Mouse (Mus musculus) erythroblast, embryonic 14.5 days (primary cell): ENCODE measurements around the gene Cd2bp2. TPM values are rescaled to one million over a fixed set of nuclear protein-coding genes. Genes with fewer than 3 reads are reported as not detected.

Source experiments
- H3K27me3 ChIP-seq: 2 replicates; pipeline ENCODE4 v1.6.1; 2012; ENCODE audit warnings: inconsistent platforms; ENCODE audit not compliant: control insufficient read depth
- H3K36me3 ChIP-seq: 2 replicates; pipeline ENCODE4 v1.6.1; 2012; ENCODE audit warnings: mild to moderate bottlenecking, inconsistent platforms; ENCODE audit not compliant: control insufficient read depth
- H3K4me1 ChIP-seq: 2 replicates; pipeline ENCODE4 v1.6.1; 2012; ENCODE audit warnings: inconsistent platforms; ENCODE audit not compliant: control insufficient read depth
- H3K4me3 ChIP-seq: replicated peaks from 2 replicates; pipeline ENCODE3; 2012; ENCODE audit warnings: moderate library complexity, mild to moderate bottlenecking, inconsistent platforms
- H3K9me3 ChIP-seq: 2 replicates; pipeline ENCODE4 v1.6.1; 2012; ENCODE audit warnings: low read length, inconsistent platforms, mixed read lengths; ENCODE audit not compliant: control insufficient read depth
- GATA1 ChIP-seq: IDR thresholded peaks from 2 replicates; pipeline ENCODE4 v1.6.1; 2012; ENCODE audit warnings: low read length, inconsistent platforms, mixed read lengths
- TAL1 ChIP-seq: IDR thresholded peaks from 3 replicates; pipeline ENCODE4 v1.6.1; 2012; ENCODE audit warnings: low read length, inconsistent platforms, mixed read lengths
- polyA plus RNA-seq: library from polyadenylated mRNA; stranded (reverse); fragments of >175 nt; gene quantifications from 2 replicates; pipeline ENCODE4 v1.2.3, GENCODE M21; 2012

The Cd2bp2 gene
- polyA plus RNA-seq, result 6.9 and 9.2 TPM in 2 replicates

GRCm38 (mm10) chr7:127195544-127196295, at the start of gene Cd2bp2:
Gene Cd2bp2 (minus strand): TSS chr7:127196050.
- peaks cover 88% of the 10 kb centered on the region for H3K36me3 ChIP-seq
- peak within 1 kb of the TSS; percentile 70 for H3K4me3 ChIP-seq
- no peaks in the 10 kb centered on the region for H3K27me3 ChIP-seq
- TF ChIP-seq GATA1 (no peak; the same call in 1 of the 2 replicates), TAL1 (no peak)
- H3K4me1 ChIP-seq, result peaks cover 43% of the 10 kb centered on the region
- H3K9me3 ChIP-seq, result no peaks in the 10 kb centered on the region

GRCm38 (mm10) chr7:127244658-127245510, 49.0 kb upstream of the Cd2bp2 start:
- peaks cover 3% of the 10 kb centered on the region; the same call in 1 of the 2 replicates for H3K9me3 ChIP-seq
- peaks cover 37% of the 10 kb centered on the region for H3K4me1 ChIP-seq
- H3K36me3 ChIP-seq, result peaks cover 35% of the 10 kb centered on the region
- peak overlapping the region; percentile 90 for H3K4me3 ChIP-seq
- TF ChIP-seq TAL1, result no peak
- no peak for TF ChIP-seq GATA1
- H3K27me3 ChIP-seq, result no peaks in the 10 kb centered on the region

DNA sequence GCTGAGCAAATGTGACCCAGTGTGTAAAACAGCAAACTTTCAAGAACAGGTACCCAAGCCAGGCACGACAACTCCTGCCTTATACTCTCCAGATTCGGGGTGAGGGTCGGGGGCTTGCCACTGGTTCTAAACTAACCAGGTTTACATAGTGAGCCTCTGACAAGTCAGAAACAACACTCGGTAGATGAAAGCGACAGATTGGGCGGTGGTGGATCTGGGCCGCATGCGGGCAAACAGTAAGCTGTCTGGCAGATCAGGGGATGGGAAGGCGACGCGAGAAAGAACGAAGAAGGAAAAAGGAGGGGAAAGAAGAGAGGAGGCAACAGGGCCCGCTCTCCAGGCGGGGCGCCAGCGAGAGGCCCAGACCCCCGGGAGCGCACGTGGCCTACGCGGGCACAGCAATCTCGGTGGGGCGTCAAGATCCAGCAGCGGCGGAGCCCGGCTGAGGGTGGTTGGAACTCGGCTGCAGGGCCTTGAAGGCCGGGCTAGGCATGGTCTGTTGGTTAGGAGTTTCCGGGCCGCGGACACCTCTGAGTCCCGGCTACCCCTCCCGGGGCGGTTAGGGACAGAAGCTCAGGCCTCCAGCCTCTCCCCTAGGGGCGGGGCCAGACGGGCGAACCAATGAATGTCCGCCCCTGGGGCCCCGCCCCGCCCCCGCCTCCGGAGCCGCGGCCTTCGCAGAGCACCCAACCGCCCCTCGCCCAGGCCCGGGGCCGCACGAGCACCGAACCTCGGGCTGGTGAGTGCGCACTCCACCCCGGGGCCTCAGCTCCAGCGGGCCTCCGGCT, 48.2 kb upstream of the Cd2bp2 start, which contains the start of gene Zfp771:
TSS of gene Zfp771 (plus strand) at position 405 of the 788 bp plus-strand sequence.
- peak; percentile 63 for TF ChIP-seq GATA1
- TF ChIP-seq TAL1, result no peak
- peaks cover 28% of the 10 kb centered on the region for H3K36me3 ChIP-seq
- peaks cover 3% of the 10 kb centered on the region; the same call in 1 of the 2 replicates for H3K9me3 ChIP-seq
- H3K4me3 ChIP-seq, result peak within 1 kb of the TSS; percentile 90
- no peaks in the 10 kb centered on the region for H3K27me3 ChIP-seq
- peaks cover 37% of the 10 kb centered on the region for H3K4me1 ChIP-seq

- Histone ChIP-seq H3K36me3 (peaks cover 26% of the 10 kb centered on the region), H3K4me3 (peak overlapping the region; percentile 90), H3K27me3 (no peaks in the 10 kb centered on the region), H3K9me3 (peaks cover 3% of the 10 kb centered on the region; the same call in 1 of the 2 replicates), H3K4me1 (peaks cover 37% of the 10 kb centered on the region)
- TF ChIP-seq TAL1 (no peak), GATA1 (no peak)
These were observed 47.6 kb upstream of the Cd2bp2 start for GRCm38 (mm10) chr7:127243361-127243867.

DNA sequence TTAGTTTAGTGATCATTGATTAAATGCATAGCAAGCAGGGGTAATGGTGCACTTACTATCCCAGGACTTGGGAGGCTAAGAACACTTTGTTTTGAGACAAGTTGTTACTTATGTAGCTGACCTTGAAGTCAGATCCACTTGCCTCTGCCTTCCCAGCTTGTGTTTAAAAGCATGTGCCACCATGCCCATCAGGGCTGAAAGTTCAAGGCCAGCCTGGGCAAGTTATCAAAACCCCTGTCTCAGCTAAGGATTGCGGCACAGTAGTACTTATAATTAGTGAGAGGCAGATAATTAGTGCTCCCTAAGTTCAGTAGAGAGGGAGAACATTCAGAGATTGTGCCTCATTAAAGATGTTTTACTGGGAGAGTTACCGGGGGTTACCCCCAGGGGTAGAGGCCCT, 38.9 kb upstream of the Cd2bp2 start:
- no peaks in the 10 kb centered on the region for H3K27me3 ChIP-seq
- H3K36me3 ChIP-seq, result peaks cover 55% of the 10 kb centered on the region
- H3K4me1 ChIP-seq, result peaks cover 55% of the 10 kb centered on the region
- no peak overlapping the region for H3K4me3 ChIP-seq
- peaks cover 14% of the 10 kb centered on the region for H3K9me3 ChIP-seq
- TF ChIP-seq GATA1 (no peak), TAL1 (no peak)

DNA sequence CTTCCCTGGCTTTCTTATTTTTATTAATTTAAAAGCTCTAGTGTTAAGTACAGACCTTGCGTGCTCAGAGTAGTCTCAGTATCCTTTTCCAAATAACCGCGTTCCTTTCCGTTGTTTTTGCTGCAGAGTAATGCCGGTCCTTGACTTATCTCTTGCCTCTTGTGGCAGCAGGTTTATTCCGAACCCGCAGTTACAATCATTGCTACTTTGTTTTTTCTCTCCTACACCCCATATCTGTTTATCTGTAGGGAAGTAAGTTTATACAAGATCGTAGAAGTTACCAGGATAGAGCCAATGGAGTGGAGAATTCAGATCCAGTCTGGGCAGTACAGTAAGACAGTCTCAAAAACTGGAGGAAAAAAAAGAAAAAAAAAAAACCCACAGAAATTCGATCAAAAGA, 37.9 kb upstream of the Cd2bp2 start:
- H3K4me3 ChIP-seq, result peak overlapping the region; percentile 95
- TF ChIP-seq TAL1, result no peak
- no peak for TF ChIP-seq GATA1
- peaks cover 63% of the 10 kb centered on the region for H3K4me1 ChIP-seq
- no peaks in the 10 kb centered on the region for H3K27me3 ChIP-seq
- peaks cover 62% of the 10 kb centered on the region for H3K36me3 ChIP-seq
- peaks cover 14% of the 10 kb centered on the region for H3K9me3 ChIP-seq

- Histone ChIP-seq H3K4me1 (peaks cover 66% of the 10 kb centered on the region), H3K27me3 (no peaks in the 10 kb centered on the region), H3K36me3 (peaks cover 58% of the 10 kb centered on the region), H3K9me3 (peaks cover 14% of the 10 kb centered on the region), H3K4me3 (peak overlapping the region; percentile 95)
- no peak for TF ChIP-seq GATA1
- no peak for TF ChIP-seq TAL1
These were observed 37.5 kb upstream of the Cd2bp2 start for GRCm38 (mm10) chr7:127233368-127233749.

DNA sequence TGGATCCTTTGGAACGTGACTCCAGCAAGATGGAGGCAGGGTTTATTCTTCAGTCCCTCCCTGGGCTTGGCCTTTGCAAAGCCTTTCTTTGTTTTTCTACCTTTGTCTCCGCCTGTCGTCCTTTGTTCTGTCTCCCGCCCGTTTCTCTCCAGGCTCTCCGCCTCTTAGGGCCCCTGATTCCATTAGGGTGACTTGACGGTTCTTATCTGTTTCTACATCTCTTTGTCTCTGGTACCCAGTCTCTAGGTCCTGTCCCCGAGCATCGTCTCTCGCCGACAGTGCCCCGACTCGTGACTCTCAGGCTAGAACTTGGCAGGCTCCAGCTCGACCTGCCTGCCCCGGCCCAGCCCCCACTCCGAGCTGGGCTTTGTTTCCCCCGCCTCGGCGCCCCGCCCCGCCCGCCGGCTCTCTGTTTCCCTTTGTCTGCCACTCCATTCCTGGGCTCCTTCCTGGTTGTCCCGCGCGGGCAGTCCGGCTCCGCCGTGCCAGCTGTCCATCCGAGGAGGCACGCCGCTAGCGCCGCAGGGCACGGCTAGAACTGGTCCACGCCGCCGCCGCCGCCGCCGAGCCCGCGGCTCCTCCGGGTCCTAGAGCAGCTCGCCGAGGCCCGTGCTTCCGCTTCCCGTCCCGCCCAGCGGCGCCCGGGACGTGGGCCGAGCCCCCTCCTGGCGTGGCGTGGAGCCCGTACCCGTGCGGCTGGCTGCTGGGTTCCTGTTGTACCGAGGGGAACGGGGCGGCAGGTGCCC, 36.9 kb upstream of the Cd2bp2 start, which contains the start of the genes Zfp553 and Sept1:
TSS of gene Zfp553 (plus strand) at position 440 of the 746 bp plus-strand sequence.
TSS of gene Sept1 (minus strand) at position 509 of the 746 bp plus-strand sequence.
- Histone ChIP-seq H3K4me3 (peak within 1 kb of the TSS; percentile 95), H3K27me3 (no peaks in the 10 kb centered on the region), H3K4me1 (peaks cover 70% of the 10 kb centered on the region), H3K9me3 (peaks cover 14% of the 10 kb centered on the region), H3K36me3 (peaks cover 53% of the 10 kb centered on the region)
- no peak for TF ChIP-seq TAL1
- TF ChIP-seq GATA1, result peak; percentile 66
